Mouse (Mus musculus) myocyte (in vitro differentiated cells): ENCODE results near the gene Gm17349.

Source experiments
- CEBPB ChIP-seq: IDR thresholded peaks from 2 replicates; pipeline ENCODE4 v1.6.1; 2011; ENCODE audit warnings: mild to moderate bottlenecking, moderate library complexity; ENCODE audit not compliant: poor library complexity, insufficient read depth, severe bottlenecking
- E2F4 ChIP-seq: IDR thresholded peaks from one replicate; pipeline ENCODE4 v1.6.1; 2011; ENCODE audit warnings: mild to moderate bottlenecking, control low read depth, moderate library complexity; ENCODE audit not compliant: insufficient read depth
- MAX ChIP-seq: IDR thresholded peaks from one replicate; pipeline ENCODE4 v1.6.1; 2011; ENCODE audit warnings: low read depth, mild to moderate bottlenecking, control low read depth
- MYOD1 ChIP-seq, 3 experiments: IDR thresholded peaks; one replicate each; pipeline ENCODE4 v1.6.1; 2011; ENCODE audit warnings: control low read depth in 2 of 3, low read depth in 2 of 3, mild to moderate bottlenecking in 2 of 3, moderate library complexity in 1 of 3; ENCODE audit not compliant: insufficient read length in 2 of 3, control insufficient read depth in 1 of 3
- MYOG ChIP-seq, 3 experiments: IDR thresholded peaks; one replicate each; pipeline ENCODE4 v1.6.1; 2011; ENCODE audit warnings: control low read depth in 2 of 3, low read depth in 2 of 3, mild to moderate bottlenecking in 2 of 3; ENCODE audit not compliant: insufficient read length in 2 of 3, control insufficient read depth in 1 of 3, insufficient read depth in 1 of 3
- POLR2A ChIP-seq: IDR thresholded peaks from one replicate; pipeline ENCODE4 v1.6.1; 2011; ENCODE audit warnings: low read depth, mild to moderate bottlenecking, control low read depth, moderate library complexity; ENCODE audit not compliant: insufficient read length
- POLR2AphosphoS2 ChIP-seq: IDR thresholded peaks from one replicate; pipeline ENCODE4 v1.6.1; 2011; ENCODE audit warnings: low read depth, control low read depth; ENCODE audit not compliant: insufficient read length
- REST ChIP-seq: IDR thresholded peaks from one replicate; pipeline ENCODE4 v1.6.1; 2011; ENCODE audit warnings: mild to moderate bottlenecking, control low read depth, moderate library complexity; ENCODE audit not compliant: insufficient read depth, insufficient read length
- TCF12 ChIP-seq: IDR thresholded peaks from one replicate; pipeline ENCODE4 v1.6.1; 2011; ENCODE audit warnings: mild to moderate bottlenecking, control low read depth; ENCODE audit not compliant: poor library complexity, insufficient read depth, severe bottlenecking
- TCF3 ChIP-seq: IDR thresholded peaks from one replicate; pipeline ENCODE4 v1.6.1; 2011; ENCODE audit warnings: low read depth, control low read depth; ENCODE audit not compliant: insufficient read length
- USF1 ChIP-seq: IDR thresholded peaks from one replicate; pipeline ENCODE4 v1.6.1; 2011; ENCODE audit warnings: low read depth, mild to moderate bottlenecking, control low read depth, moderate library complexity

DNA sequence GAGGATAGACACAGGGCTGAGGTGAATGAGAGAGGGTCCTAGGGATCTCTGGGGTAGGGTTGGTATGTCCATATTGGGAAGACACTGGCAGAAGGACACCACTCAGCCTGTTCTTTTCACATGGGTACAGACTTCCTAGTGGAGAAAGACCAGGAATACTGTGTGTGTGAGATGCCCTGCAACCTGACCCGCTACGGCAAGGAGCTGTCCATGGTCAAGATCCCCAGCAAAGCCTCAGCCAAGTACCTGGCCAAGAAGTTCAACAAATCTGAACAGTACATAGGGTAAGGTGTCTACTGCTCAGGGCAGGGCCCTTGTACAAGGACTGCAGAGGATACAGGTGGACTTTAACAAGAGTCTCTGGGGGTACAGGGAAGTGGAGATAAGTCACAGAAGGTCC, 8.0 kb downstream of the Gm17349 start:
- TF ChIP-seq POLR2A (no peak), MAX (no peak), USF1 (no peak), MYOD1 (IDR thresholded peaks at IDR 0.05; ENCODE audit: control insufficient read depth in 1 of 3, insufficient read length in 2 of 3, low read depth in 2 of 3) (no peak), MYOG (IDR thresholded peaks at IDR 0.05; ENCODE audit: control insufficient read depth in 1 of 3, insufficient read depth in 1 of 3, insufficient read length in 2 of 3, low read depth in 2 of 3) (no peak), CEBPB (no peak), E2F4 (no peak), POLR2AphosphoS2 (no peak), REST (peak; percentile 98), TCF12 (no peak), TCF3 (no peak)
